Mouse (Mus musculus) CH12.LX (cell line): ENCODE results near the gene Rhof. TPM values are rescaled to one million over a fixed set of nuclear protein-coding genes. Genes with fewer than 3 reads are reported as not detected.

ENCODE experiments used
- DNase-seq: peaks from one replicate; pipeline ENCODE4 v3.0.0-alpha.2; 2013; ENCODE audit errors: extremely low read depth
- H3K27ac ChIP-seq: 2 replicates; pipeline ENCODE4 v1.5.1; 2012; ENCODE audit warnings: low read depth, mild to moderate bottlenecking, control low read depth, moderate library complexity; ENCODE audit not compliant: insufficient read depth
- H3K27me3 ChIP-seq: replicated peaks from 2 replicates; pipeline ENCODE3; 2012; ENCODE audit warnings: inconsistent platforms
- H3K36me3 ChIP-seq, 2 experiments: replicated peaks in 1 of 2; 2 replicates each; pipeline versions ENCODE3 to v1.6.1; 2012; ENCODE audit warnings: inconsistent platforms in 1 of 2, low read length in 1 of 2, mild to moderate bottlenecking in 1 of 2, mixed read lengths in 1 of 2, moderate library complexity in 1 of 2; ENCODE audit not compliant: control insufficient read depth in 1 of 2, insufficient read depth in 1 of 2
- H3K4me1 ChIP-seq, 2 experiments: 2 replicates each; pipeline ENCODE4 v1.6.1; 2012; ENCODE audit warnings: inconsistent platforms in 1 of 2, moderate library complexity in 1 of 2; ENCODE audit not compliant: insufficient read depth in 2 of 2, control insufficient read depth in 1 of 2
- H3K4me2 ChIP-seq: 2 replicates; pipeline ENCODE4 v1.6.1; 2012; ENCODE audit warnings: low read depth, mild to moderate bottlenecking, control low read depth; ENCODE audit not compliant: poor library complexity, insufficient read depth, severe bottlenecking
- H3K4me3 ChIP-seq, 3 experiments: fragments of 150-350 bp in 1 of 3; sonication (generic) in 1 of 3; replicated peaks in 1 of 3; 2 replicates each; pipeline versions ENCODE3 to v1.5.1; 2011 to 2012; ENCODE audit warnings: low read depth in 2 of 3, low read length in 2 of 3, mild to moderate bottlenecking in 2 of 3, moderate library complexity in 2 of 3, control low read depth in 1 of 3, improper control_type of control experiment in 1 of 3, inconsistent platforms in 1 of 3, mixed read lengths in 1 of 3; ENCODE audit not compliant: poor library complexity in 1 of 3
- H3K79me2 ChIP-seq: replicated peaks from 2 replicates; pipeline ENCODE4 v1.6.1; 2012; ENCODE audit warnings: mild to moderate bottlenecking, moderate library complexity; ENCODE audit not compliant: control insufficient read depth, poor library complexity, insufficient read depth, severe bottlenecking; ENCODE audit errors: extremely low read depth
- H3K9ac ChIP-seq: 2 replicates; pipeline ENCODE4 v1.6.1; 2012; ENCODE audit warnings: low read depth, mild to moderate bottlenecking, control low read depth, moderate library complexity; ENCODE audit not compliant: insufficient read depth
- H3K9me3 ChIP-seq: replicated peaks from 2 replicates; pipeline ENCODE3; 2012; ENCODE audit warnings: low read length, inconsistent platforms, mixed read lengths
- CHD1 ChIP-seq: IDR thresholded peaks from 2 replicates; pipeline ENCODE4 v1.6.1; 2012; ENCODE audit warnings: low read depth, low read length, improper control_type of control experiment, inconsistent platforms
- CHD2 ChIP-seq: IDR thresholded peaks from 2 replicates; pipeline ENCODE4 v1.6.1; 2011; ENCODE audit warnings: low read length, improper control_type of control experiment
- CTCF ChIP-seq, 2 experiments: IDR thresholded peaks in 1 of 2; conservative IDR thresholded peaks in 1 of 2; 2 replicates each; pipeline ENCODE4 v1.5.1; 2011 to 2012; ENCODE audit warnings: low read depth in 2 of 2, low read length in 2 of 2, improper control_type of control experiment in 1 of 2, inconsistent platforms in 1 of 2, mild to moderate bottlenecking in 1 of 2, moderate library complexity in 1 of 2
- ELF1 ChIP-seq: IDR thresholded peaks from 2 replicates; pipeline ENCODE4 v1.6.1; 2014; ENCODE audit warnings: low read depth, mild to moderate bottlenecking, inconsistent platforms, low read length, improper control_type of control experiment
- ETS1 ChIP-seq: conservative IDR thresholded peaks from 2 replicates; pipeline ENCODE4 v1.6.1; 2012; ENCODE audit warnings: low read depth, mild to moderate bottlenecking, inconsistent platforms, low read length, improper control_type of control experiment, moderate library complexity
- HCFC1 ChIP-seq: IDR thresholded peaks from 2 replicates; pipeline ENCODE4 v1.6.1; 2012; ENCODE audit warnings: low read depth, mild to moderate bottlenecking, inconsistent platforms, low read length, improper control_type of control experiment
- IRF4 ChIP-seq: IDR thresholded peaks from 2 replicates; pipeline ENCODE4 v1.6.1; 2014; ENCODE audit warnings: low read depth, mild to moderate bottlenecking, inconsistent platforms, low read length, improper control_type of control experiment
- JUN ChIP-seq: IDR thresholded peaks from 2 replicates; pipeline ENCODE4 v1.6.1; 2011; ENCODE audit warnings: low read depth, mild to moderate bottlenecking, low read length, improper control_type of control experiment, moderate library complexity; ENCODE audit not compliant: insufficient read depth
- JUND ChIP-seq: conservative IDR thresholded peaks from 2 replicates; pipeline ENCODE4 v1.6.1; 2011; ENCODE audit warnings: low read depth, low read length, improper control_type of control experiment
- MAFK ChIP-seq: IDR thresholded peaks from 2 replicates; pipeline ENCODE4 v1.6.1; 2011; ENCODE audit warnings: low read length, improper control_type of control experiment; ENCODE audit not compliant: insufficient replicate concordance
- MAX ChIP-seq: IDR thresholded peaks from 2 replicates; pipeline ENCODE4 v1.6.1; 2011; ENCODE audit warnings: low read length, improper control_type of control experiment
- MEF2A ChIP-seq: IDR thresholded peaks from 2 replicates; pipeline ENCODE4 v1.6.1; 2014; ENCODE audit warnings: low read depth, mild to moderate bottlenecking, inconsistent platforms, low read length, improper control_type of control experiment, borderline replicate concordance
- MXI1 ChIP-seq: IDR thresholded peaks from 2 replicates; pipeline ENCODE4 v1.6.1; 2011; ENCODE audit warnings: mild to moderate bottlenecking, low read depth, low read length, improper control_type of control experiment
- NELFE ChIP-seq: IDR thresholded peaks from 2 replicates; pipeline ENCODE4 v1.6.1; 2011; ENCODE audit warnings: low read depth, low read length, improper control_type of control experiment
- PAX5 ChIP-seq: IDR thresholded peaks from 2 replicates; pipeline ENCODE4 v1.6.1; 2012; ENCODE audit warnings: low read length, inconsistent platforms, mixed read lengths
- POLR2AphosphoS2 ChIP-seq: IDR thresholded peaks from 2 replicates; pipeline ENCODE4 v1.6.1; 2011; ENCODE audit warnings: low read depth, low read length, improper control_type of control experiment
- RAD21 ChIP-seq: IDR thresholded peaks from 2 replicates; pipeline ENCODE4 v1.6.1; 2011; ENCODE audit warnings: low read depth, mild to moderate bottlenecking, low read length, improper control_type of control experiment, moderate library complexity
- SIN3A ChIP-seq: IDR thresholded peaks from 2 replicates; pipeline ENCODE4 v1.6.1; 2012; ENCODE audit warnings: low read length, improper control_type of control experiment, inconsistent platforms
- SMC3 ChIP-seq: IDR thresholded peaks from 2 replicates; pipeline ENCODE4 v1.6.1; 2011; ENCODE audit warnings: low read depth, low read length, improper control_type of control experiment
- UBTF ChIP-seq: IDR thresholded peaks from 2 replicates; pipeline ENCODE4 v1.6.1; 2012; ENCODE audit warnings: low read depth, mild to moderate bottlenecking, inconsistent platforms, low read length, improper control_type of control experiment, moderate library complexity
- USF1 ChIP-seq: IDR thresholded peaks from 2 replicates; pipeline ENCODE4 v1.6.1; 2014; ENCODE audit warnings: low read depth, mild to moderate bottlenecking, inconsistent platforms, low read length, improper control_type of control experiment
- USF2 ChIP-seq: conservative IDR thresholded peaks from 2 replicates; pipeline ENCODE4 v1.6.1; 2011; ENCODE audit warnings: low read depth, low read length, improper control_type of control experiment
- ZC3H11A ChIP-seq: IDR thresholded peaks from 2 replicates; pipeline ENCODE4 v1.6.1; 2012; ENCODE audit warnings: low read depth, mild to moderate bottlenecking, inconsistent platforms, low read length, improper control_type of control experiment
- dilution Hi-C: fragments of 300-500 bp; cut with MboI; formaldehyde crosslinking; loops from 2 replicates; pipeline ENCODE4 v1.14.3; 2020; ENCODE audit warnings: low sequenced_read_pairs; ENCODE audit not compliant: extremely low pct_unique_long_range_greater_than_20kb, extremely low pct_ligation_motif_present
- in situ Hi-C: fragments of 300-500 bp; cut with MboI; formaldehyde crosslinking; loops from 3 replicates; pipeline ENCODE4 v1.14.3; 2019; ENCODE audit warnings: low sequenced_read_pairs, low pct_ligation_motif_present, low pct_unique_long_range_greater_than_20kb, mixed read lengths
- polyA plus RNA-seq: library from polyadenylated mRNA; unstranded; fragments of >175 nt; gene quantifications from 2 replicates; pipeline ENCODE4 v1.2.1, GENCODE M21; 2012; ENCODE audit warnings: low read depth; ENCODE audit not compliant: insufficient read length
- total RNA-seq, 2 experiments: library from RNA; depleted of rRNA; stranded (reverse); fragments of 300-350 nt in 1 of 2; fragments of >200 nt in 1 of 2; gene quantifications; 2 replicates each; pipeline ENCODE4 v1.2.3; 2012 to 2014

Rhof gene
- total and polyA plus RNA-seq, 3 experiments: 33.6 to 56.9 (median 45.4) TPM

GRCm38 (mm10) chr5:123132308-123133071 is at the start of gene Rhof (continued):
- TF ChIP-seq SIN3A: peak; percentile 46; the same call in 1 of the 2 replicates

GRCm38 (mm10) chr5:123181536-123181935 is 49.0 kb upstream of the Rhof start:
- no peak for TF ChIP-seq MAX
- TF ChIP-seq CTCF (conservative IDR thresholded peaks at IDR 0.05 in 1 of 2, IDR thresholded peaks at IDR 0.05 in 1 of 2; ENCODE audit: low read depth in 2 of 2, low read length in 2 of 2): no peak
- no peak for TF ChIP-seq CHD2
- TF ChIP-seq JUND: no peak
- no peak for TF ChIP-seq USF1
- TF ChIP-seq MEF2A: no peak
- no peak for TF ChIP-seq ELF1
- no peak for TF ChIP-seq UBTF
- TF ChIP-seq JUN: no peak
- no peak for TF ChIP-seq POLR2AphosphoS2
- no peak for DNase-seq
- dilution Hi-C loops: no loop called here
- Histone ChIP-seq H3K27ac (no peak overlapping the region), H3K4me1 (peaks cover 0 to 22% of the 10 kb centered on the region in 2 experiments; a peak in 2 of 4 replicates), H3K9me3 (peaks cover 16% of the 10 kb centered on the region), H3K4me2 (no peak overlapping the region), H3K9ac (no peak overlapping the region), H3K79me2 (no peaks in the 10 kb centered on the region), H3K36me3 (no peaks in the 10 kb centered on the region), H3K27me3 (peaks cover 4% of the 10 kb centered on the region), H3K4me3 (no peak overlapping the region)
- in situ Hi-C loops: no loop called here

GRCm38 (mm10) chr5:123180390-123180789 is 47.9 kb upstream of the Rhof start:
- no peak overlapping the region for H3K4me3 ChIP-seq
- DNase-seq: no peak
- no peak overlapping the region for H3K27ac ChIP-seq
- H3K27me3 ChIP-seq: peaks cover 2% of the 10 kb centered on the region
- in situ Hi-C loops: no loop called here
- no peak overlapping the region for H3K4me2 ChIP-seq
- no peak overlapping the region for H3K9ac ChIP-seq
- TF ChIP-seq ZC3H11A: no peak
- TF ChIP-seq JUN: no peak
- no peak for TF ChIP-seq CHD1
- TF ChIP-seq IRF4: no peak
- no peak for TF ChIP-seq RAD21
- TF ChIP-seq MEF2A: no peak
- TF ChIP-seq JUND: no peak
- no peak for TF ChIP-seq PAX5
- no peak for TF ChIP-seq MXI1
- no peak for TF ChIP-seq SMC3
- TF ChIP-seq HCFC1: no peak
- no peak for TF ChIP-seq MAFK
- no peak for TF ChIP-seq USF2
- no peak for TF ChIP-seq NELFE
- TF ChIP-seq SIN3A: no peak
- TF ChIP-seq CHD2: no peak
- no peak for TF ChIP-seq ETS1
- H3K36me3 ChIP-seq: no peaks in the 10 kb centered on the region
- H3K4me1 ChIP-seq: peaks cover 0 to 22% of the 10 kb centered on the region in 2 experiments; a peak in 2 of 4 replicates
- no peaks in the 10 kb centered on the region for H3K79me2 ChIP-seq
- peaks cover 16% of the 10 kb centered on the region for H3K9me3 ChIP-seq
- dilution Hi-C loops: no loop called here
